In genomic region chr5:135835981-135836380, GRCm38 (mm10) we compare ENCODE assay signal across 9 mouse cellular contexts. TPM values are rescaled to one million over a fixed set of nuclear protein-coding genes. Genes with fewer than 3 reads are reported as not detected.
DNase-seq lines count a peak whose midpoint lies in the region; ATAC-seq and TF ChIP-seq lines count a peak whose summit lies in the region.
"Had no signal": no experiment of that assay in that cellular context is flagged by ENCODE, and none has a peak within 500 bp of the region (broad histone marks: within the 10 kb centered on the region; RNA-seq: fewer than 3 reads in every experiment).

No protein-coding gene starts in this region.

- peak overlapping the region; percentile 84 for H3K4me2 ChIP-seq in neural tube, embryonic 13.5 days

- H3K36me3 ChIP-seq in neural tube, embryonic 13.5 days = peaks cover 22% of the 10 kb centered on the region

- no peaks in the 10 kb centered on the region for H3K9me3 ChIP-seq in neural tube, embryonic 13.5 days

- intact Hi-C loops in heart, postnatal 25 days (cut with DNase I) = no loop called here

- no peak overlapping the region for H3K9ac ChIP-seq in neural tube, embryonic 13.5 days

- H3K4me1 ChIP-seq in neural tube, embryonic 13.5 days (replicated peaks) = peaks cover 39% of the 10 kb centered on the region
- no peaks in the 10 kb centered on the region for H3K4me1 ChIP-seq in lung, adult 2 months (ENCODE audit: control insufficient read depth, insufficient read depth, low read length)

- ATAC-seq in neural tube, embryonic 13.5 days (ENCODE audit: low read depth) = peak; percentile 1; the same call in 1 of the 2 replicates

- no peak for TF ChIP-seq CTCF in lung, adult 2 months (IDR thresholded peaks at IDR 0.05; ENCODE audit: insufficient read depth, low read length)

- H3K27ac ChIP-seq in neural tube, embryonic 13.5 days (replicated peaks) = peak overlapping the region; percentile 87; the same call in 1 of the 2 replicates

- DNase-seq in kidney, adult 11 months = peak; percentile 30
- DNase-seq in kidney, postnatal 14 days = no peak
- peak; percentile 54 to 71 for DNase-seq in cerebellum, postnatal 25 days
- peak; percentile 5 for DNase-seq in kidney, adult 18-20 months
- no peak for DNase-seq in gastrocnemius, adult 8-10 months (ENCODE audit: low spot score in 2 of 2)
- DNase-seq in lung, adult 2 months = no peak
- no peak for DNase-seq in heart, postnatal 25 days (ENCODE audit: low spot score)

- peak overlapping the region; percentile 46; the same call in 1 of the 2 replicates for H3K4me3 ChIP-seq in neural tube, embryonic 13.5 days
- no peak overlapping the region for H3K4me3 ChIP-seq in lung, adult 2 months (replicated peaks; ENCODE audit: extremely low read depth, low read depth, low read length)

- H3K27me3 ChIP-seq in neural tube, embryonic 13.5 days = peaks cover 7% of the 10 kb centered on the region; the same call in 1 of the 2 replicates

- WGBS in neural tube, embryonic 13.5 days = 18% methylated on average over 12 of the region's 12 CpGs
- 23% methylated on average over 12 of the region's 12 CpGs for WGBS in lung, adult 2 months

- TF ChIP-seq POLR2A in lung, adult 2 months (IDR thresholded peaks at IDR 0.05; ENCODE audit: borderline replicate concordance, extremely low read depth, low read depth, low read length) = no peak

RNA-seq across cellular contexts. Expression of gene Srrm3, which starts 29.3 kb away (rescaled TPM):
- polyA plus RNA-seq in neural tube, embryonic 13.5 days (2015; fragmentation: Nextera tagmentation; extraction: Ambion mirVana) = 77.2 and 85.9 TPM in 2 replicates
- not detected for total RNA-seq in gastrocnemius, adult 8-10 months (2022)
- 0.06 and 0.14 TPM in 2 replicates for polyA plus RNA-seq in lung, adult 2 months (2012; rRNA removed)
- total RNA-seq in heart, postnatal 25 days (2021) = not detected
- total RNA-seq: MEL had no signal

RNA-seq across cellular contexts. Expression of gene Hspb1, which starts 51.7 kb away (rescaled TPM):
- polyA plus RNA-seq in neural tube, embryonic 13.5 days (2015; fragmentation: Nextera tagmentation; extraction: Ambion mirVana) = 15.8 and 19.3 TPM in 2 replicates
- 100 to 1,000 TPM; 202 to 250 (median 231) TPM for total RNA-seq in gastrocnemius, adult 8-10 months (2022)
- polyA plus RNA-seq in lung, adult 2 months (2012; rRNA removed) = 541 and 589 TPM in 2 replicates
- 100 to 1,000 TPM; 385 to 513 TPM for total RNA-seq in heart, postnatal 25 days (2021)
- total RNA-seq: MEL had no signal

RNA-seq across cellular contexts. Expression of gene Mdh2, which starts 57.7 kb away (rescaled TPM):
- 607 and 633 TPM in 2 replicates for polyA plus RNA-seq in neural tube, embryonic 13.5 days (2015; fragmentation: Nextera tagmentation; extraction: Ambion mirVana)
- 100 to 1,000 TPM; 825 to 986 (median 954) TPM for total RNA-seq in gastrocnemius, adult 8-10 months (2022)
- polyA plus RNA-seq in lung, adult 2 months (2012; rRNA removed) = 257 and 344 TPM in 2 replicates
- 1,000 to 10,000 TPM; 1,992 to 2,010 TPM for total RNA-seq in heart, postnatal 25 days (2021)

RNA-seq across cellular contexts. Expression of gene Styxl1, which starts 57.8 kb away (rescaled TPM):
- polyA plus RNA-seq in neural tube, embryonic 13.5 days (2015; fragmentation: Nextera tagmentation; extraction: Ambion mirVana) = 0.68 TPM in 1 of 2 replicates, not detected in the other
- not detected for total RNA-seq in gastrocnemius, adult 8-10 months (2022)
- 1.1 and 1.4 TPM in 2 replicates for polyA plus RNA-seq in lung, adult 2 months (2012; rRNA removed)
- total RNA-seq in heart, postnatal 25 days (2021) = not detected
- total RNA-seq: MEL had no signal

Comparison
In these comparisons a context has a peak if more than half of its experiments do, and no peak if none do; other contexts are left out.
1. DNase-seq: peak in kidney, adult 11 months (single experiment), cerebellum, postnatal 25 days (2 of 2) and kidney, adult 18-20 months (single experiment); none in kidney, postnatal 14 days (single experiment), gastrocnemius, adult 8-10 months (0 of 2), lung, adult 2 months (single experiment) and heart, postnatal 25 days (single experiment).